Mouse (Mus musculus) ES-E14 (cell line): Measurements from ENCODE around the gene Klf9. TPM values are rescaled to one million over a fixed set of nuclear protein-coding genes. Genes with fewer than 3 reads are reported as not detected.

ENCODE experiments used
- DNase-seq: peaks from one replicate; pipeline ENCODE4 v3.0.0-alpha.2; 2013; ENCODE audit warnings: low read depth, low spot score
- H3K27ac ChIP-seq: 2 replicates; pipeline ENCODE4 v1.5.1; 2012; ENCODE audit warnings: low read depth, mild to moderate bottlenecking, low read length, moderate library complexity, mixed read lengths; ENCODE audit not compliant: poor library complexity, insufficient read depth, severe bottlenecking
- H3K36me3 ChIP-seq: 2 replicates; pipeline ENCODE4 v1.6.1; 2012; ENCODE audit warnings: mild to moderate bottlenecking, low read length, moderate library complexity, mixed read lengths; ENCODE audit not compliant: control insufficient read depth, poor library complexity, insufficient read depth, severe bottlenecking
- H3K4me1 ChIP-seq, 2 experiments: fragments of 150-350 bp in 1 of 2; sonication (generic) in 1 of 2; 2 replicates each; pipeline ENCODE4 v1.6.1; 2012; ENCODE audit warnings: low read length in 2 of 2, mild to moderate bottlenecking in 1 of 2, mixed read lengths in 1 of 2; ENCODE audit not compliant: control insufficient read depth in 2 of 2, insufficient read depth in 2 of 2, poor library complexity in 1 of 2
- H3K4me3 ChIP-seq, 2 experiments: fragments of 150-350 bp in 1 of 2; sonication (generic) in 1 of 2; 2 replicates each; pipeline ENCODE4 v1.5.1; 2012; ENCODE audit warnings: low read length in 2 of 2, low read depth in 1 of 2, mild to moderate bottlenecking in 1 of 2, mixed read lengths in 1 of 2; ENCODE audit not compliant: insufficient read depth in 1 of 2, poor library complexity in 1 of 2, severe bottlenecking in 1 of 2
- H3K9ac ChIP-seq: 2 replicates; pipeline ENCODE4 v1.6.1; 2012; ENCODE audit warnings: low read depth, mild to moderate bottlenecking, low read length, mixed read lengths; ENCODE audit not compliant: poor library complexity, insufficient read depth, severe bottlenecking
- H3K9me3 ChIP-seq: fragments of 150-350 bp; sonication (generic); 2 replicates; pipeline ENCODE4 v1.6.1; 2012; ENCODE audit warnings: low read depth, mild to moderate bottlenecking, low read length; ENCODE audit not compliant: control insufficient read depth, insufficient read depth
- CHD2 ChIP-seq: IDR thresholded peaks from 2 replicates; pipeline ENCODE4 v1.6.1; 2014; ENCODE audit warnings: mild to moderate bottlenecking, low read depth, low read length, inconsistent platforms
- HCFC1 ChIP-seq: IDR thresholded peaks from 2 replicates; pipeline ENCODE4 v1.6.1; 2012; ENCODE audit warnings: low read length, inconsistent platforms, borderline replicate concordance; ENCODE audit not compliant: insufficient read depth
- MAFK ChIP-seq: IDR thresholded peaks from 2 replicates; pipeline ENCODE4 v1.6.1; 2014; ENCODE audit warnings: mild to moderate bottlenecking, low read depth, low read length, inconsistent platforms; ENCODE audit not compliant: insufficient read depth
- ZC3H11A ChIP-seq: IDR thresholded peaks from 2 replicates; pipeline ENCODE4 v1.6.1; 2012; ENCODE audit warnings: low read depth, mild to moderate bottlenecking, inconsistent platforms, low read length, borderline replicate concordance
- ZNF384 ChIP-seq: IDR thresholded peaks from 2 replicates; pipeline ENCODE4 v1.6.1; 2012; ENCODE audit warnings: low read depth, low read length, inconsistent platforms
- in situ Hi-C, 2 experiments: fragments of 600-800 bp; cut with MboI; formaldehyde crosslinking; loops; one replicate each; pipeline ENCODE4 v1.15.1; 2025; ENCODE audit warnings: low sequenced_read_pairs in 2 of 2, inconsistent platforms in 1 of 2; ENCODE audit not compliant: unreplicated experiment in 2 of 2
- total RNA-seq: library from RNA; depleted of rRNA; stranded (reverse); fragments of 300-350 nt; gene quantifications from 2 replicates; pipeline ENCODE4 v1.2.3, GENCODE M21; 2012

The Klf9 gene
- total RNA-seq, 1 experiment = 90.8 TPM

- no peaks in the 10 kb centered on the region for H3K4me1 ChIP-seq
- no peaks in the 10 kb centered on the region for H3K36me3 ChIP-seq
- no peak for TF ChIP-seq CHD2
- no peak for TF ChIP-seq ZNF384
- TF ChIP-seq HCFC1 = no peak
- no peak for TF ChIP-seq ZC3H11A
- TF ChIP-seq MAFK = no peak
- DNase-seq = no peak
- no peaks in the 10 kb centered on the region for H3K9me3 ChIP-seq
- H3K27ac ChIP-seq = no peak overlapping the region
- H3K9ac ChIP-seq = no peak overlapping the region
- H3K4me3 ChIP-seq = no peak overlapping the region
- in situ Hi-C loops = loop anchor here (25.0 kb wide), 1 partner anchor 277 kb away; no protein-coding TSS in a partner anchor
Measured at GRCm38 (mm10) chr19:23189744-23190143, 48.7 kb downstream of the Klf9 start.

- no peak for DNase-seq
- no peaks in the 10 kb centered on the region for H3K9me3 ChIP-seq
- in situ Hi-C loops = loop anchor here (25.0 kb wide), 1 partner anchor 279 kb away; no protein-coding TSS in a partner anchor
- no peak overlapping the region for H3K9ac ChIP-seq
- no peaks in the 10 kb centered on the region for H3K4me1 ChIP-seq
- TF ChIP-seq HCFC1 (no peak), ZC3H11A (no peak), MAFK (no peak), CHD2 (no peak), ZNF384 (no peak)
- no peak overlapping the region for H3K4me3 ChIP-seq
- H3K36me3 ChIP-seq = no peaks in the 10 kb centered on the region
- no peak overlapping the region for H3K27ac ChIP-seq
Measured at GRCm38 (mm10) chr19:23191486-23191885, 50.5 kb downstream of the Klf9 start.

- Histone ChIP-seq H3K9me3 (no peaks in the 10 kb centered on the region), H3K27ac (no peak overlapping the region), H3K36me3 (no peaks in the 10 kb centered on the region), H3K4me3 (no peak overlapping the region), H3K9ac (no peak overlapping the region), H3K4me1 (no peaks in the 10 kb centered on the region)
- in situ Hi-C loops = loop anchor here (25.0 kb wide), 1 partner anchor 281 kb away; no protein-coding TSS in a partner anchor
- TF ChIP-seq ZC3H11A (no peak), HCFC1 (no peak), CHD2 (no peak), MAFK (no peak), ZNF384 (no peak)
- DNase-seq = no peak
Measured at GRCm38 (mm10) chr19:23193076-23193475, 52.0 kb downstream of the Klf9 start.

- in situ Hi-C loops = no loop called here
- Histone ChIP-seq H3K36me3 (peaks cover 4% of the 10 kb centered on the region), H3K4me1 (no peaks in the 10 kb centered on the region), H3K9ac (no peak overlapping the region), H3K9me3 (no peaks in the 10 kb centered on the region), H3K4me3 (no peak overlapping the region), H3K27ac (no peak overlapping the region)
- DNase-seq = no peak
- TF ChIP-seq ZNF384 (no peak), CHD2 (no peak), MAFK (no peak), HCFC1 (no peak), ZC3H11A (no peak)
Measured at GRCm38 (mm10) chr19:23202106-23202505, 61.1 kb downstream of the Klf9 start.
